Mouse (Mus musculus) kidney, embryonic 16.5 days (tissue): ENCODE results near the gene Prss53. TPM values are rescaled to one million over a fixed set of nuclear protein-coding genes. Genes with fewer than 3 reads are reported as not detected.

ENCODE experiments used
- ATAC-seq: fragments of 200-750 bp; cut with Nextera tagmentation; 2 replicates; pipeline ENCODE4 v1.8.0; 2017; ENCODE audit warnings: moderate TSS enrichment; ENCODE audit not compliant: low FRiP score, low TSS enrichment
- H3K27ac ChIP-seq: fragments of 300-500 bp; sonication (generic); 2 replicates; pipeline ENCODE4 v1.5.1; 2014; ENCODE audit warnings: low read length
- H3K27me3 ChIP-seq: fragments of 300-500 bp; sonication (generic); 2 replicates; pipeline ENCODE4 v1.6.1; 2014; ENCODE audit warnings: low read length, control low read depth, mixed read lengths; ENCODE audit not compliant: insufficient read depth
- H3K36me3 ChIP-seq: fragments of 300-500 bp; sonication (generic); 2 replicates; pipeline ENCODE4 v1.6.1; 2014; ENCODE audit warnings: low read length, control low read depth, mixed read lengths; ENCODE audit not compliant: insufficient read depth
- H3K4me1 ChIP-seq: fragments of 300-500 bp; sonication (generic); 2 replicates; pipeline ENCODE4 v1.6.1; 2014; ENCODE audit warnings: low read length, control low read depth, mixed read lengths; ENCODE audit not compliant: insufficient read depth
- H3K4me2 ChIP-seq: fragments of 300-500 bp; sonication (generic); replicated peaks from 2 replicates; pipeline ENCODE4 v1.6.1; 2014; ENCODE audit warnings: low read depth, low read length
- H3K4me3 ChIP-seq: fragments of 300-500 bp; sonication (generic); 2 replicates; pipeline ENCODE4 v1.5.1; 2014; ENCODE audit warnings: mild to moderate bottlenecking, low read length
- H3K9ac ChIP-seq: fragments of 300-500 bp; sonication (generic); replicated peaks from 2 replicates; pipeline ENCODE4 v1.6.1; 2014; ENCODE audit warnings: low read length
- H3K9me3 ChIP-seq: fragments of 300-500 bp; sonication (generic); 2 replicates; pipeline ENCODE4 v1.6.1; 2016; ENCODE audit warnings: low read length, control low read depth
- WGBS: fragments of 180-500 bp; shearing (Covaris S2); extraction: QIAGEN DNeasy Blood & Tissue Kit; methylation state at CpG from one replicate; pipeline ENCODE4 v1.1.7; 2014; 5-methylcytosine and 5-hydroxymethylcytosine counted together
- polyA plus RNA-seq: library from polyadenylated mRNA; unstranded; fragments of >200 nt; fragmentation: Nextera tagmentation; extraction: Ambion mirVana; gene quantifications from 2 replicates; pipeline ENCODE4 v1.2.1, GENCODE M21; 2015

Gene Prss53
- polyA plus RNA-seq, 1 experiment from 2014 or later, result 5.9 TPM

DNA sequence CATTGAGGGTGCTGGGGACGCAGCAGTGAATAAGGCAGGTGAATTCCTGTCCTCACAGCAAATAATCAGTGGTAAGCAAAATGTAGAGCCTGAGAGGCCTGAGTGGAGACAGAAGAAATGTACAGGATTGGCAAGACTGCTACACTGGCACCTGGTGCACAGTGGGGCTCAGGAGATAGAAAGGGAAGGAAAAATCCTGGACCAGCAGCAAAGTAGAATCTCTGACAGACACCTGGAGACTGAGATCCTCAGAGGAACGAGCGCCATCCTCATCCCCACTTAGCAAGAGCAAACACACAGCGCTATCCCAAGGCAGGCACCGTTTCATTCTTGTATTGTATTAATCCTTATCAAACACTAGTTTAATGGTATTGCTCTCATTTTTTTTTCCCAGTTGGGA lies 53.3 kb downstream of the Prss53 start:
- no peak overlapping the region for H3K4me2 ChIP-seq
- H3K9me3 ChIP-seq, result no peaks in the 10 kb centered on the region
- peaks cover under 1% of the 10 kb centered on the region for H3K4me1 ChIP-seq
- no peak overlapping the region for H3K9ac ChIP-seq
- H3K27ac ChIP-seq, result no peak overlapping the region
- WGBS, result 93% methylated on average over 5 of the region's 5 CpGs
- H3K27me3 ChIP-seq, result no peaks in the 10 kb centered on the region
- H3K4me3 ChIP-seq, result no peak overlapping the region
- no peak for ATAC-seq
- no peaks in the 10 kb centered on the region for H3K36me3 ChIP-seq

Other genes starting within 250 kb of the Prss53 start
- 50.5 and 54.5 TPM in 2 replicates for gene Bcl7c, start 182.0 kb downstream of the Prss53 start, polyA plus RNA-seq
- 14.0 and 14.7 TPM in 2 replicates for gene Ctf1, start 178.2 kb downstream of the Prss53 start, polyA plus RNA-seq
- gene Ctf2, start 158.8 kb downstream of the Prss53 start, polyA plus RNA-seq, result 0.15 and 0.32 TPM in 2 replicates
- 5.4 TPM in 2 replicates for gene Fbxl19, start 146.4 kb downstream of the Prss53 start, polyA plus RNA-seq
- gene Orai3, start 121.2 kb downstream of the Prss53 start, polyA plus RNA-seq, result 31.2 and 34.8 TPM in 2 replicates
- gene Setd1a, start 114.3 kb downstream of the Prss53 start, polyA plus RNA-seq, result 18.9 and 19.4 TPM in 2 replicates
- not detected in 2 replicates for gene Gm49388, start 105.4 kb downstream of the Prss53 start, polyA plus RNA-seq
- gene Hsd3b7, start 90.4 kb downstream of the Prss53 start, polyA plus RNA-seq, result 28.2 and 33.2 TPM in 2 replicates
- gene Stx4a, start 66.7 kb downstream of the Prss53 start, polyA plus RNA-seq, result 44.6 and 48.0 TPM in 2 replicates
- gene Stx1b, start 66.4 kb downstream of the Prss53 start, polyA plus RNA-seq, result 3.6 and 4.4 TPM in 2 replicates
- gene Zfp646, start 14.7 kb downstream of the Prss53 start, polyA plus RNA-seq, result 13.0 and 15.7 TPM in 2 replicates
- gene Zfp668, start 14.1 kb downstream of the Prss53 start, polyA plus RNA-seq, result 21.0 and 25.6 TPM in 2 replicates
- gene Gm21974, start 4.5 kb upstream of the Prss53 start, polyA plus RNA-seq, result not detected in 2 replicates
- gene Vkorc1, start 4.6 kb upstream of the Prss53 start, polyA plus RNA-seq, result 163 and 168 TPM in 2 replicates
- 155 and 156 TPM in 2 replicates for gene Bckdk, start 13.1 kb upstream of the Prss53 start, polyA plus RNA-seq
- 42.7 and 44.4 TPM in 2 replicates for gene Kat8, start 21.5 kb upstream of the Prss53 start, polyA plus RNA-seq
- 93.2 and 98.7 TPM in 2 replicates for gene Prss8, start 39.1 kb upstream of the Prss53 start, polyA plus RNA-seq
- 15.2 TPM in 2 replicates for gene Prss36, start 55.8 kb upstream of the Prss53 start, polyA plus RNA-seq
- gene Fus, start 76.5 kb upstream of the Prss53 start, polyA plus RNA-seq, result 359 and 373 TPM in 2 replicates
- 60.1 and 61.8 TPM in 2 replicates for gene Pycard, start 102.9 kb upstream of the Prss53 start, polyA plus RNA-seq
- gene Trim72, start 113.0 kb upstream of the Prss53 start, polyA plus RNA-seq, result 0.16 and 0.23 TPM in 2 replicates
- 0.80 and 1.0 TPM in 2 replicates for gene Itgam, start 171.7 kb upstream of the Prss53 start, polyA plus RNA-seq
- not detected in 2 replicates for gene Gm49368, start 171.7 kb upstream of the Prss53 start, polyA plus RNA-seq
- gene Itgax, start 238.6 kb upstream of the Prss53 start, polyA plus RNA-seq, result 0.06 TPM in 2 replicates